Mouse (Mus musculus): ENCODE data around the gene Atg14.
"Not testable (repeated sequence)": the region's sequence is repeated elsewhere in the genome, so short reads cannot be mapped to it uniquely, and the experiment has no call there.

The Atg14 gene

DNA sequence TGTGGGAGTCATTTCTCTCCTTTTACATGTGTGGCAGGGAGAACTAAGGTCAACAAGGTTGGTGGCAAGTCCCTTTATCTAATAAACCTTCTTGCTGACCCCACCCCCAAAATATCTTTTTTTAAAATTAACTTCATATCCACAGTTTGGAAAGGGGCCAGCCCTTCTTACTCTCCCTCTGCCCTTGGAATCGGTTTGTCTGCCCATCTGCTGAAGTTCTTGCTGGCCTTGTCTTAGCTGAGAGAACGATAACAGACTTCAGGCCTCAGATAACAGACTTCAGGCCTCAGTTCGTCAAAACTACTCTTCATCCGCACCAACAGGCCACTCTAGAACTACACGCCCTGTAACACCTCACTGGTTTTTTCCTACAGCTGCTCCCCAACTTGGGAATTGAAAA lies 26.2 kb downstream of the Atg14 start:
- DNase-seq (ENCODE audit: low read depth, low spot score) = no peak

DNA sequence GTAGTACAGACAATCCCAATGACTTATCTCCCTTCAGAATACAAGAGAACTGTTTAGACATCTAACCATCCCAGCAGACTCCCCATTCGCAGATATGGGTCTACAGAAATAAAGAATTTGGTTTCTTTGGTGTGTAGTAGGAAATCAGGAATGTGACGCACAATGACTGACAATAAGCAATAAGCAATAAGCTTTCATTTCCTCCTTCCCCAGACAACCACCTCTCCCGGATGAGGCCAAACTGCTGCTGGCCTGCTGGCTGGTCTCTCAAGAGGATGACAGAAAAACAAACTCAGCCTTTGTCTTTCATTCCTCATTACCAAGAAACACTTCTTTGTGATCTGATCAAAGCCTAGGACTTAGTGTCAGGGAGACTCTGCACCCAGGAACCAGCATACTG lies 28.2 kb downstream of the Atg14 start:
- DNase-seq (ENCODE audit: low read depth, low spot score) = no peak

DNA sequence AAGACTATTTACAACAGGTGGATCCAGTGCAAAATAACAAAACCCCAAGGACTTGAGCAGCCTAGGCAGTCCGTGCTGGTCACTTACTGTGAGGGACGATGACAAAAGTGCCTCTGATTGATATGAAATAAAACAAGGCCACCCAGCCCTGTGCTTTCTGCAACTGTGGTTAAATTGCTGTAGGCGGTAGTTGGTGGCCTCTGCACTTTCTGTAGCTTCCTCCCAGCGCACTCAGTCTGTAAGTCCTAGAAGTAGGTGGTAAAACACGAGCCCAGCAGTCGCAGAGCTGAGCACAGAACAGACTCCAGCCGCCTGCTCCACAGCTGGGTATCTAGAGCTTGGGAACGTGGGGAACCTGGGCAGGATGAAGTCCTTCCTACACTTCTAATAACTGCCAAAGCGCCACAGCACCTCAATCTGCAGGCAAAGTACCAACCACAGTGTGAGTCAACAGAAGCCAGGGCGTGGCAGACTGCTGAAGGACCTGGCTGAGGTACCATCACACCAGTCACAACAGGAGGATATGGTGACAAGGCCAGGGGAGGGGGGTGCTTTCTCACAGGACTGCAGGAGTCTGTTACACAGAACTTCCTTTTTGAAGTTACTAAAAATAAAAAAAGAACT lies 29.0 kb downstream of the Atg14 start:
- no peak for DNase-seq (ENCODE audit: low read depth, low spot score)

DNA sequence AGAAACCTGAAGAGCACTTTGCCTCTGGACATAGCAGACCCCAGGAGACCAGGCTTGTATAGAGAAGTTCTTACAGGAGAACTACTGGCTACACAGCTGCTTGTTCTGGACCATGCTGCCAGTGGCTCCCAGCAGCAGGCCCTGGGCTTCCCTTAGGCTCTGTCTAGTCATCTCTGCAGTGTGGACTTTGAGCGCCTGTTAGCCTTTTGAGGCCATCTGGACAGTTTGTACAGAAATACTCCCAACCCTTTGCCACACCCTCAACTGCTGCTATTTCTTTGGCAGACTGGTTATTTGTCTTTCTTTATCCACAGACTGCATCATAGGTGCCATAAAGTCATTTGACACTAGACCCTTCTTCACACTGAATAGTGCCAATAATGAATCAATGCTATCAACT lies 35.4 kb downstream of the Atg14 start:
- no peak for DNase-seq (ENCODE audit: low read depth, low spot score)

GRCm38 (mm10) chr14:47534176-47534525 lies 36.3 kb downstream of the Atg14 start:
- no peak for DNase-seq (ENCODE audit: low read depth, low spot score)

DNA sequence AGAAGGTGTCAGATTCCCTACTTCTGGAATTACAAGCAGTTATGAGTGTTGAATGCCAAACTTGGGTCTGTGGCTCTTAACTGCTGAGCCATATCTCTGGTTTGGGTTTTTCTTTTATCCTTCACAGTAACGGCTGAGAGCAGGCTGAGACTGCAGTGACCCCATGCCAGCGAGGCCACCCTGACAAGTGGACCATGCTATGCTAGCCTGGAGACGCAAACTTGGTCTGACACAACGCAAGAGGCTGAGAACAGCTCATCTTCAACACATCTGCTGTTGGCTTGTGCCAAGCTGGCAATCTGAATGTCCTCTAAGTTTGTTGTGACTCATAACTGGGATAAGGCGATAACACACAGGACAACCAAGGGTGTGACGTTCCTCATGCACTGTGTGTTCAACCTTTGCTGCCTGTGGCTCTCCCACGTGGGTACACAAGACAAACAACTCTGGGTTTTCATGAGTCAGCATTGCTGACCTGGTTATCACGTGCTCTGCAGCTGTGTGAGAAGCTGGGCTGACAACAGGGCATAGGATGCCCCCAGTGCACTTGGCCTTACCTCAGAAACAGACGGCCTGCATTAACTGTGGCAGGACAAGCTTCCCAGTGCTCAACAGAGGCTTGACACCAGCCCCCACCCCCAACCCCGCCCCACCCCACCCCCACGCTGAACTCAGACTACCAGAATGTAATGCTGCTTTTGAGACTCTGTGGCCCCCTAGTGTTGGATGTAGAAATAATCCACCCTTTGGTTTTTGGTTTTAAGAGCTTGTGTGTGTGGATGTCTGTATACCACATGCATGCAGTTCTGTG lies 36.9 kb downstream of the Atg14 start:
- peak; percentile 57 for DNase-seq (ENCODE audit: low read depth, low spot score)

- no peak for DNase-seq (ENCODE audit: low read depth, low spot score)
These were observed 38.0 kb downstream of the Atg14 start for GRCm38 (mm10) chr14:47532496-47532895.

DNA sequence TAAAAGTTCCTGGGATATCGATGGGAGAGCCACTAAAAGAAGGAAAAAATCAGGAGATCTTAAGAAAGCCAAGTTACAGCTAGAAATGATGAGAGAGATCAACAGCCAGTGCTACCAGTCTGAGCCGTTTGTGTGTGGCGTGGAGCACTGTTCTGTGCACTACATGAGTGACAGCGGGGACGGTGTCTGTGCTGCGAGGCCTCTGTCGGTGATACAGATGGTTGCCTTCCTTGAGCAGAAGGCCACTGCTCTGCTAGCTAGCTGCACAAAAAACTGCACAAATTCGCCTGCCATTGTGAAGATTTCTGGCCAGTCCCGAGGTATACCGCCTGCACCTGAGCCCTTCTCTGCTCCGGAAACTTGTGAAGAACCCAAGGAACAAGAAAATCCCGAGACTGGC lies 40.9 kb downstream of the Atg14 start:
- DNase-seq (ENCODE audit: low read depth, low spot score) = not testable (repeated sequence)

DNA sequence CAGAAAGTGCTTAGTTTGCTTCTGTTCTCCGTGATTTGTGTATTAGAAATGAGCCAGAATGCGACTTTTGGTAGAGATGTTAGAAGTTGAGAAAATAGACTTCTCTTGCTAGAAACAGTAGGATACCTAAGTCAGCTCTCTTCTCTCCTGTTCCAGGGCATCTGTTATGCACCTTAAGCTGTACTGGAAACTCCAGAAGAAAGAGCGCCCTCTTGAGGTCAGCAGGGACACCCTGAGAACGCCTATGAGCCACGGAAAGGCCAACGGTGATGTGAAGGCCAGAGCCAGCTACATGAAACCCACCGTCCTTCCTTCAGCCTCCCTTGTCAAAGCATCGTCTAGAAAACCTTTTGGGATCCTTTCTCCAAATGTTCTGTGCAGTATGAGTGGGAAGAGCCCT lies 41.4 kb downstream of the Atg14 start:
- peak; percentile 49 for DNase-seq (ENCODE audit: low read depth, low spot score)

DNA sequence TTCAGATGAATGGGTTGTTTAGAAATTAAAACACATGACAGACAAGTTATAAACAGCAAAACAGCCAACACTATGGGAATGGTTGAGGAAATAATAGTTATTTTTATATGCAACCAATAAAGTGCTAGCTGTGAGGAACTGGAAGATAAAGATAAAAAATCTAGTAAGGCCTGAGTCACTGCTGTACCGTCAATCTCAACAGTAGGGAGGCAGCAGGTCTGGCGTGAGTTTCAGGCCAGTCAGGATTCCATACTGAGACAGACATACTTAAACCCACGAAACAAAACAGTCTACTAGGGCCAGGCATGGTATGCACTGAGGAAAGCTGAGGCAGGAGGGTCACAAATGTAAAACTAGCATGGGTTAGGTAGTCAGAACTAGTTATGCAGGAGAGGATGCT lies 42.2 kb downstream of the Atg14 start:
- DNase-seq (ENCODE audit: low read depth, low spot score) = no peak

DNA sequence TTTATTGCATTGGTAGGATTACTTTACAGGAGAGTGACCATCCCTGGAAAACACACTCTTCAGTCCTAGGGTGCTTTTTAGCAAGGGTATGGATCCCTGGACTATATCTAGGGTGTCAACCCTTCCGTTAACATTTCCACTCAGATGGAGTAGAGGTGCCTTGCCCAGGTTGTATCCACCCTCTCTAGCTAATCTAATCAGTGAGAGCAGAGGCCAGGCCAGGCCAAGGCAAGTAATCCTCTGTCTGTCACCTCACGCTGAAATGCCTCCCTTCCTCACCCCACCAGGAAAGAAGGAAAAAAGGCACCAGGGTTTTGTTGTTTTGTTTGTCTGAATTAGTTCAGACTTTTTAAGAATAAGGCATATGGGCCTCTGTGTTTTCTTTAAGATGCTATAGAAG lies 42.6 kb downstream of the Atg14 start:
- DNase-seq (ENCODE audit: low read depth, low spot score) = no peak

GRCm38 (mm10) chr14:47525861-47526260 lies 44.6 kb downstream of the Atg14 start:
- no peak for DNase-seq (ENCODE audit: low read depth, low spot score)

GRCm38 (mm10) chr14:47525374-47525773 lies 45.1 kb downstream of the Atg14 start:
- DNase-seq (ENCODE audit: low read depth, low spot score) = no peak

DNA sequence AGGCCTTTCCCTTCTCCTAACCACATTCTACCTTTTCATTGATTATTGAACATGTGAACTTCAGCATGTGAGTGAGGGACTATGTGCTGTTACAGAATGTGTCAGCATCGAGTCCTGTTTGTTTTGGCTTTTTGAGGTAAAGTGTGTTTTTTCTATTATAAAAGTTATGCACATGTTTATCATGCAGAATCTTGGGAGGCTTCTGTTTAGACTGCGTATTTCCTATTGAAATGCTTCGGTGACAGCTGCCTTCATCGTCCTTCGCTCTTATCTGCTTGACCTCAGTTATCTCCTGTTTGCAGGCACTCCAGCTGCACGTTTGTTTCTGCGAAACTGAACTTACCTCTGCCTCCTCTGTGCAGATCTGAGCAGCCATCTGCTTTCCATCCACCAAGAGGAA lies 48.1 kb downstream of the Atg14 start:
- no peak for DNase-seq (ENCODE audit: low read depth, low spot score)

DNA sequence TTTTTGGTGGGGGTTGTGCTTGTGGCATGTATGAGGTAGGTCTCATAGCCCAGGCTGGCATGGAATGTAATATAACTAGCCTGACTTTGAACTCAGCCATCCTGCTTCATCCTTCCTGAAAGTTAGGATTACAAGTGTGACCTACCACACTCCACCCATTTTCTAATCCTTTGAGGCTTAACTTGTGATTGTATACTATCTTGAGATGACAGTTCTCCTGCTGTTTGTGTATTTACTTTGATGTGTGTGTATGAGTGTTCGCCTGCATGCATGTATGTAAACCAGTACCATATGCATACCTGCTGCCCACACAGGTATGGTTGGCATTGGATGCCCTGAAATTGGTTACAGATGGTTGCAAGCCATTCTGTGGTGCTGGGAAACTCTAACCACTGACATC lies 48.8 kb downstream of the Atg14 start:
- no peak for DNase-seq (ENCODE audit: low read depth, low spot score)

- DNase-seq (ENCODE audit: low read depth, low spot score) = no peak
These were observed 49.5 kb downstream of the Atg14 start for GRCm38 (mm10) chr14:47520751-47521449.

DNA sequence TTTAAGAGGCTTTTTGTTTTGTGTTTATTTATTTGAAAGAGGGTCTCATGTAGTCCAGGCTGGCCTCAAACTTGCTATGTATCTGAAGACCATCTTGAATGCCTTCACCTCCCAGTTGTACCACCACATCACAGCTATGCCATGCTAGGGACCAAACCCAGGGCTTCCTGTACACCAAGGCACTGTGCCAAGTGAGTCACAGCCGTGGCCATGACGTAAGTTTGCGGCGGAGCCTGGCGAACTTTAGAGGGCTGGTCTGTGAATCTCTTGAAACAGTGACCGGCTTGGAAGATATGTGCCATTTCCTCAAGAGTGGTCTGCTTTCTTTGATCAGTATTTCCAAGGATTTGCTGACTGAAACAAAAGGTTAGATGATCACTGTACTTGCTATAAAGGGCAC lies 51.8 kb downstream of the Atg14 start:
- no peak for DNase-seq (ENCODE audit: low read depth, low spot score)

DNA sequence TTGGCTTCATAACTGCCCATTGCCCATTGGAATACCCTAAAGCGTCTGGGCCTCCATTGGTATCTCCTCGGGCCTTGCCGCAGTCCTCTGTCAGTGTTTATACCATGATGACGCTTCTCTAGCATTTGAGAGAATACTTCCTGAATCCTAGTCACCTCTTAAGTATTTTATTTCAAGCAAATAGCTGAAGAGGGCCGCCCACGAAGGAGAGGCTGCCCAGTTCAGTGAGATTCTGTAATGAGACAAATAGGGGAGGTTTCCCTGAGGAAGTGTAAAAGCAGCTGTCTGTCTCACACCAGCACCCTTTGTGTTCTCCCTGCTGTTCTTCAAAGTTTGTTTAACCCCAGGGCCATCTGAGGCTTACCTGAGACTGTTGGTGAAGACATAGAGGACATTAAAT lies 53.7 kb downstream of the Atg14 start:
- no peak for DNase-seq (ENCODE audit: low read depth, low spot score)

DNA sequence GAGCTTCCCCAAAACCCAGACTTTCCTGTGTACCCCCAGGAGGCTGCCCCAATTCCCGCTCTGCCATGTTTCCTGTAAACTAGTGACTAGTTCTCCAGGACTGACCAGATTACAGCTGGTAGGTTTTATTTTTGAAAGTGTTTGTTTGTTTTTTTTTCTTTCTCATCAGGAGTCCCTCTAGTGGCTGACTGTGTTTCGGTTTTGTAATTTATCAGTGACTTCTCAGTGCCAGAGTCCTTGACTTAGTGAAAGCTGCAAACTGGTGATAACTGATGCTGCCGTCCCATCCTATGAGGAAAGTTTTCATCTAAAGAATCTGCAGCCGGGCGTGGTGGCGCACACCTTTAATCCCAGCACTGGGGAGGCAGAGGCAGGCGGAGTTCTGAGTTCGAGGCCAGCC lies 54.8 kb downstream of the Atg14 start:
- DNase-seq (ENCODE audit: low read depth, low spot score) = no peak

GRCm38 (mm10) chr14:47514816-47515453 lies 55.5 kb downstream of the Atg14 start:
- no peak for DNase-seq (ENCODE audit: low read depth, low spot score)

GRCm38 (mm10) chr14:47513606-47514005 lies 56.8 kb downstream of the Atg14 start:
- DNase-seq (ENCODE audit: low read depth, low spot score) = no peak

- DNase-seq (ENCODE audit: low read depth, low spot score) = no peak
These were observed 60.2 kb downstream of the Atg14 start for GRCm38 (mm10) chr14:47510244-47510643.
